Mouse (Mus musculus) testis, adult 2 months (tissue): ENCODE data around the gene Slc12a8. TPM values are rescaled to one million over a fixed set of nuclear protein-coding genes. Genes with fewer than 3 reads are reported as not detected.

Experiments used
- H3K27ac ChIP-seq: fragments of 200-500 bp; 2 replicates; pipeline ENCODE4 v1.5.1; 2012; ENCODE audit warnings: low read depth, low read length; ENCODE audit not compliant: control insufficient read depth, insufficient read depth
- H3K27me3 ChIP-seq: fragments of 200-500 bp; 2 replicates; pipeline ENCODE4 v1.6.1; 2012; ENCODE audit warnings: mild to moderate bottlenecking, low read length, moderate library complexity; ENCODE audit not compliant: control insufficient read depth, insufficient read depth
- H3K36me3 ChIP-seq: fragments of 200-500 bp; 2 replicates; pipeline ENCODE4 v1.6.1; 2012; ENCODE audit warnings: mild to moderate bottlenecking, low read length; ENCODE audit not compliant: control insufficient read depth, insufficient read depth
- H3K4me1 ChIP-seq: fragments of 200-500 bp; 2 replicates; pipeline ENCODE4 v1.6.1; 2012; ENCODE audit warnings: low read length; ENCODE audit not compliant: control insufficient read depth, insufficient read depth
- H3K4me3 ChIP-seq: fragments of 200-500 bp; 2 replicates; pipeline ENCODE4 v1.5.1; 2012; ENCODE audit warnings: low read depth, mild to moderate bottlenecking, low read length, moderate library complexity, mixed read lengths; ENCODE audit not compliant: control insufficient read depth
- CTCF ChIP-seq: fragments of 200-500 bp; IDR thresholded peaks from 2 replicates; pipeline ENCODE4 v1.5.1; 2012; ENCODE audit warnings: low read depth, mild to moderate bottlenecking, inconsistent platforms, low read length, moderate library complexity; ENCODE audit not compliant: control insufficient read depth, insufficient read depth, insufficient replicate concordance
- POLR2A ChIP-seq: fragments of 200-500 bp; IDR thresholded peaks from 2 replicates; pipeline ENCODE4 v1.6.1; 2012; ENCODE audit warnings: low read depth, mild to moderate bottlenecking, inconsistent platforms, low read length, moderate library complexity; ENCODE audit not compliant: control insufficient read depth
- polyA plus RNA-seq: library from polyadenylated mRNA; depleted of rRNA; stranded (reverse); fragments of >200 nt; gene quantifications from 2 replicates; pipeline ENCODE4 v1.2.3, GENCODE M21; 2012

Slc12a8 gene
- polyA plus RNA-seq, 1 experiment, result 5.7 TPM

DNA sequence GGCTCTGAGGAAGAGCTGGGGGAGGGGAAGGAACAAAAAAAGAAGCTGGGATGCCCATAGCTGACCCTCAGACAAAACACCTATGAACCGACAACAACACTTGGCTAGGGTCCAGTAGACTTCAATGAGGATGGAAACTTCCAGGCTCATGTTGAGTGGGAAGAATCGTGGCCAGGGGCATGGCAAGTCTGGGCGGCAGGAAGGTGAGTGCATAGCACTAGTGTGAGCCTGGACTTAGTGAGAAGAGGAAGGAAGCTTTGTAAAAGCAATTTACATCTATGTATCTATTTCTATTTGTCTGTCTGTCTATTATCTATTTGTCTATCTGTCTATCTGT lies 158.7 kb downstream of the Slc12a8 start:
- TF ChIP-seq CTCF (no peak), POLR2A (no peak)
- peaks cover 6% of the 10 kb centered on the region for H3K4me1 ChIP-seq
- no peak overlapping the region for H3K4me3 ChIP-seq
- no peaks in the 10 kb centered on the region for H3K36me3 ChIP-seq
- H3K27ac ChIP-seq, result peak overlapping the region; percentile 64
- H3K27me3 ChIP-seq, result no peaks in the 10 kb centered on the region

DNA sequence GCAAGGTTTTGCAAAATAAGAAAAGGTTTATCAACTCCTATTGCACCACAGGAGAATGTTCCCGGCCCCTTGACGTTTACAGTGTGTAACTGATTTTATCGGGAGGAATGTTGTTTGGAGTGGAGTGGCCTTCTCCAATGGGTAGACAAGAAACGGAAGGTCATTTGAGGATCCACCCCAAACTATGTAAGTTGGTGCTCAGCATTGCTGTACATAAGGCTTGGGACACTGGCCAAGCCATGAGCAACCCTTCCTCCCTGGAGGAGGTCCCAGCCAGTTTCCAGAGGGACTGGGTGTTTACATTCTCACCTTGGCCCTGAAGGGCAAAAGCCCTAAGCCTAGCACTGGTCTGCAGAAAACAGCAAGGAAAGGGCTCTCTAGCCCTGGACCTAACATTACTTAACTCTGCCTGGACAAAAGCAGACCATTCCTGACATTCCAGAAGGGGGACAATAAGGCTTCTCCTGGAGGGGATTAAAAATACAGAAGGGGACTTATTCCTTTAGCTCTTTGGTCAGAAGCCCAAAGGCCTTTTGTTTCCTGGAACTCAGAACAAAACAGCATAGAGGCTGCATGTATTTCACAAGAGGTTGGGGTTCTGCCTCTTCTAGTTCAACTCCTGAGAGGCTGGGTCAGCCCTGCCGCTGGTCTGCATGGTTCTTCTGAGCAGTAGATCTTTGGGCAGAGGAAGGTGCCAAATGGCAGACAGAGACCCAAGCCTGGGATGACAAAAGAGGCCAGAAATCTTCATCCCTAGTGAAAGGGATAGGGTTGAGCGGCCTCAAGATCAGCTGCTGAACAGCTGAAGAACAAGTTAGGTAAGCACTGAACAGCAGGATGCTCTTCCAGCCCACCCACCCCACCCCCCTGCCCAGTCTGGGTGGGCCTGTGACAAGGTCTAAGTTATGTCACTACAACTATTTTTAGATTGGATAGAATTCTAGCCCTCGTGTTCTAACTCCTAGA lies 159.5 kb downstream of the Slc12a8 start:
- Histone ChIP-seq H3K4me3 (no peak overlapping the region), H3K4me1 (peaks cover 8% of the 10 kb centered on the region), H3K27me3 (no peaks in the 10 kb centered on the region), H3K27ac (peak overlapping the region; percentile 85), H3K36me3 (no peaks in the 10 kb centered on the region)
- no peak for TF ChIP-seq CTCF
- no peak for TF ChIP-seq POLR2A

DNA sequence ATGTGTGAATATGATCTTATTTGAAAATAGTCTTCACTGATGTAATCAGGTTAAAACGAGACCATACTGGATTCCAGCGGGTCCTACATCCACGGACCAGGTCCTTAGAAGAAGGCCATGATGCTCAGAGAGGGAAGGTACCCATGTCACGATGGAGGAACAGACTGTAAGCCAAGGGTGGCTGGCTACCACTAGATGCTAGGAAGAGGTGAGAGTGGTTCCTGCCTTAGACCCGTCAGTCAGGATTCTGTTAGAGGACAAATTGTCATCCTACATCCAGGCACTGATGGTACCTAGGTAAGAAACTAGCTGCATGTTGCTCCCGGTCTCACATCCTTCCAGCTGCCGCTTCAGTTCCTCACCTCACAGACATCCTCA lies 160.2 kb downstream of the Slc12a8 start:
- Histone ChIP-seq H3K4me1 (peaks cover 8% of the 10 kb centered on the region), H3K27ac (peak overlapping the region; percentile 42), H3K36me3 (no peaks in the 10 kb centered on the region), H3K4me3 (no peak overlapping the region), H3K27me3 (no peaks in the 10 kb centered on the region)
- TF ChIP-seq CTCF, result no peak
- TF ChIP-seq POLR2A, result no peak

DNA sequence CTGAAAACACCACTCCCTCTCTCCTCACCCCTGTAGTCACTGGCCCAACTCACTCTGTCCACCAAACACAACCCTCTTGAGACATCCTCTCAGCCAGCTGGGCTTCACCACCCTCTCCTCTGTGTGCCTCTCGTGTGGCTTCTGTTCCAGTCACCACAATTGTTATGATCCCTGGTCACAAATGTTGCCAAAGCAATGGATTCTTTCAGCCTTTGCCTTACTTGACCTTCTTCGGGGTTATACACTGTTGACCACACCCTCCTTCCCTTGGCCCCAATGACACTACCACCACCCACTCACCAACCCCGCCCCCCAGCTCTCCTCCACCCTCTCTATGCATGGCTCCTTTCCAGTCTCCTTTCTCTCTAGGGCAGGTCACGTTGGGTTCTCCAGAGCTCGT lies 160.8 kb downstream of the Slc12a8 start:
- H3K4me1 ChIP-seq, result peaks cover 8% of the 10 kb centered on the region
- TF ChIP-seq CTCF (no peak), POLR2A (no peak)
- no peaks in the 10 kb centered on the region for H3K36me3 ChIP-seq
- no peaks in the 10 kb centered on the region for H3K27me3 ChIP-seq
- H3K27ac ChIP-seq, result peak overlapping the region; percentile 42
- no peak overlapping the region for H3K4me3 ChIP-seq

DNA sequence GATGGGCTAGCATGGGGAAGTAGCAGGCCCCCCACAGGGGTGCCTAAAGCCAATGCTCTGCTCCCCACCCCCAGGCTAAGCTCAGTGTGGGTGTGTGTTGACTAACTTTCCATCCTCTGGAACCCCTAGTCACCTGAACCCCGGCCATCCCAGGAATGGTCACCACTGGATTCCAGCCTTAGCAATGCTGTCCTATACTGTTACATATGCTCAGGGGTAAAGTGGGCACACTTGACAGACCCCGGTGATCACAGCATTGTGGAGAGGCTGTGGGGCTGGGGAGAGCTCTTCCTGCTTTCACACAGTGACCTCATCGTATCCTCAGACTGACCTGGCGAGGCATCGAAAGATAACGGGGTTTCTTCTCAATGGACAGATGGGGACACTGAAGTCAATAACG lies 163.1 kb downstream of the Slc12a8 start:
- Histone ChIP-seq H3K27me3 (no peaks in the 10 kb centered on the region), H3K4me1 (peaks cover 15% of the 10 kb centered on the region), H3K4me3 (no peak overlapping the region), H3K27ac (no peak overlapping the region), H3K36me3 (no peaks in the 10 kb centered on the region)
- TF ChIP-seq POLR2A (no peak), CTCF (no peak)

DNA sequence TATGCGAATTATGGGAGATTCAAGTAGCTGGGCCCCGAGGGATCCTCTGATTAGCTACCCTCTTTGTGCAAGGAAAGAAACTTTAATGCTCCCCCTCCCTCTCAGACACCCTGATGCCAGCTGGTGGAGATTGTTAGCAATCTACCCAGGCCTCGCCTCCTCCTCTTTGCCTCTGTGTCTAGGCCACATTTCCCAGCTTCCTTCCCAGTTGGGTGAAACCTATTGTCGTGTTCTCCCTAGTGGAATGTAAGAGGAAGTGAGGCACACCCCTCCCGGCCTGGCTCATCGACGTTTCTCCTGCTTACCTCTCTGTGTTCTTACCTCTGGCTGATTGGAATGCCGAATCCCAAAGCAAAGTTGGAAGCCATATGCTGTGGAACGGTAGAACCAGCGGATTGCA lies 163.7 kb downstream of the Slc12a8 start:
- peak overlapping the region; percentile 15 for H3K27ac ChIP-seq
- H3K4me3 ChIP-seq, result no peak overlapping the region
- TF ChIP-seq POLR2A (no peak), CTCF (no peak)
- peaks cover 16% of the 10 kb centered on the region for H3K4me1 ChIP-seq
- no peaks in the 10 kb centered on the region for H3K27me3 ChIP-seq
- no peaks in the 10 kb centered on the region for H3K36me3 ChIP-seq

DNA sequence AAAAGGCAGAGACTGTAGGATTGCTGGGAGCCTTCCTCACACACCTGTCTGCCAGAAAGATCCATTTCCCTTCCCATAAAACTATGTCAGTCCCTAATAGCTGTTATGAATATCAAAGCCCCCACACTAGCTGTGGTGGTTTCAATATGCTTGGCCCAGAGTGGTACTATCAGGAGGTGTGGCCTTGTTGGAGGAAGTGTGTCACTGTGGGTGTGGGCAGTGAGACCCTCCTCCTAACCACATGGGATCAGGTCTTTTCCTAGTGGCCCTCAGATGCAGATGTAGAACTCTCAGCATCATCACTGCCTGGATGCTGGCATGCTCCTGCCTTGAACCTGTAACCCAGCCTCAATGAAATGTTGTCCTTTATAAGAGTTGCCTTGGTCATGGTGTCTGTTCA lies 164.5 kb downstream of the Slc12a8 start:
- Histone ChIP-seq H3K4me1 (peaks cover 13% of the 10 kb centered on the region), H3K4me3 (no peak overlapping the region), H3K27ac (peak overlapping the region; percentile 30; the same call in 1 of the 2 replicates), H3K27me3 (no peaks in the 10 kb centered on the region), H3K36me3 (no peaks in the 10 kb centered on the region)
- no peak for TF ChIP-seq POLR2A
- TF ChIP-seq CTCF, result no peak
